Mouse (Mus musculus): ENCODE measurements around the gene Orc1. TPM values are rescaled to one million over a fixed set of nuclear protein-coding genes. Genes with fewer than 3 reads are reported as not detected.

The Orc1 gene
- polyA plus RNA-seq, 1 experiment = 9.6 TPM

GRCm38 (mm10) chr4:108631616-108632015 is 52.4 kb downstream of the Orc1 start:
- no peak overlapping the region for H3K4me3 ChIP-seq (ENCODE audit: insufficient read depth, low read length)
- no peak for TF ChIP-seq POLR2A (IDR thresholded peaks at IDR 0.05; ENCODE audit: low read depth, low read length)
- no peak for TF ChIP-seq CTCF (IDR thresholded peaks at IDR 0.05; ENCODE audit: borderline replicate concordance, insufficient read depth, low read length)
- H3K4me1 ChIP-seq (ENCODE audit: control insufficient read depth, insufficient read depth, low read length) = no peaks in the 10 kb centered on the region
- no peak overlapping the region for H3K27ac ChIP-seq (ENCODE audit: insufficient read depth, low read length)

GRCm38 (mm10) chr4:108633703-108634102 is 54.5 kb downstream of the Orc1 start:
- no peak overlapping the region for H3K27ac ChIP-seq (ENCODE audit: insufficient read depth, low read length)
- TF ChIP-seq CTCF (IDR thresholded peaks at IDR 0.05; ENCODE audit: borderline replicate concordance, insufficient read depth, low read length) (no peak), POLR2A (IDR thresholded peaks at IDR 0.05; ENCODE audit: low read depth, low read length) (no peak)
- no peak overlapping the region for H3K4me3 ChIP-seq (ENCODE audit: insufficient read depth, low read length)
- no peaks in the 10 kb centered on the region for H3K4me1 ChIP-seq (ENCODE audit: control insufficient read depth, insufficient read depth, low read length)

- Histone ChIP-seq H3K4me1 (ENCODE audit: control insufficient read depth, insufficient read depth, low read length) (no peaks in the 10 kb centered on the region), H3K27ac (ENCODE audit: insufficient read depth, low read length) (no peak overlapping the region), H3K4me3 (ENCODE audit: insufficient read depth, low read length) (no peak overlapping the region)
- TF ChIP-seq POLR2A (IDR thresholded peaks at IDR 0.05; ENCODE audit: low read depth, low read length) = no peak
These were observed 55.5 kb downstream of the Orc1 start for GRCm38 (mm10) chr4:108634696-108635095.

GRCm38 (mm10) chr4:108635101-108635500 is 55.9 kb downstream of the Orc1 start:
- no peaks in the 10 kb centered on the region for H3K4me1 ChIP-seq (ENCODE audit: control insufficient read depth, insufficient read depth, low read length)
- TF ChIP-seq CTCF (IDR thresholded peaks at IDR 0.05; ENCODE audit: borderline replicate concordance, insufficient read depth, low read length) = no peak
- TF ChIP-seq POLR2A (IDR thresholded peaks at IDR 0.05; ENCODE audit: low read depth, low read length) = no peak

GRCm38 (mm10) chr4:108637721-108638120 is 58.5 kb downstream of the Orc1 start:
- no peak overlapping the region for H3K4me3 ChIP-seq (ENCODE audit: insufficient read depth, low read length)
- H3K27ac ChIP-seq (ENCODE audit: insufficient read depth, low read length) = no peak overlapping the region
- no peaks in the 10 kb centered on the region for H3K4me1 ChIP-seq (ENCODE audit: control insufficient read depth, insufficient read depth, low read length)
- TF ChIP-seq CTCF (IDR thresholded peaks at IDR 0.05; ENCODE audit: borderline replicate concordance, insufficient read depth, low read length) (no peak), POLR2A (IDR thresholded peaks at IDR 0.05; ENCODE audit: low read depth, low read length) (no peak)

More at GRCm38 (mm10) chr4:108635101-108635500, 55.9 kb downstream of the Orc1 start:
- H3K4me3 ChIP-seq (ENCODE audit: insufficient read depth, low read length) = no peak overlapping the region
- no peak overlapping the region for H3K27ac ChIP-seq (ENCODE audit: insufficient read depth, low read length)

GRCm38 (mm10) chr4:108638752-108639151 is 59.5 kb downstream of the Orc1 start:
- Histone ChIP-seq H3K27ac (ENCODE audit: insufficient read depth, low read length) (no peak overlapping the region), H3K4me3 (ENCODE audit: insufficient read depth, low read length) (no peak overlapping the region), H3K4me1 (ENCODE audit: control insufficient read depth, insufficient read depth, low read length) (no peaks in the 10 kb centered on the region)
- TF ChIP-seq POLR2A (IDR thresholded peaks at IDR 0.05; ENCODE audit: low read depth, low read length) = no peak
- TF ChIP-seq CTCF (IDR thresholded peaks at IDR 0.05; ENCODE audit: borderline replicate concordance, insufficient read depth, low read length) = no peak

- H3K4me1 ChIP-seq (ENCODE audit: control insufficient read depth, insufficient read depth, low read length) = no peaks in the 10 kb centered on the region
- no peak overlapping the region for H3K4me3 ChIP-seq (ENCODE audit: insufficient read depth, low read length)
- no peak for TF ChIP-seq POLR2A (IDR thresholded peaks at IDR 0.05; ENCODE audit: low read depth, low read length)
- TF ChIP-seq CTCF (IDR thresholded peaks at IDR 0.05; ENCODE audit: borderline replicate concordance, insufficient read depth, low read length) = no peak
- H3K27ac ChIP-seq (ENCODE audit: insufficient read depth, low read length) = no peak overlapping the region
These were observed 85.2 kb downstream of the Orc1 start for GRCm38 (mm10) chr4:108664407-108664806.

Other genes with a start within 250 kb of the Orc1 start
- gene Shisal2a, start 196.1 kb upstream of the Orc1 start, polyA plus RNA-seq (2011; ENCODE audit: insufficient read length, low read depth, missing spikeins) = not detected in 2 replicates
- 45.3 and 64.1 TPM in 2 replicates for gene Gpx7, start 172.5 kb upstream of the Orc1 start, polyA plus RNA-seq (2011; ENCODE audit: insufficient read length, low read depth, missing spikeins)
- 32.3 and 45.1 TPM in 2 replicates for gene Tut4, start 120.0 kb upstream of the Orc1 start, polyA plus RNA-seq (2011; ENCODE audit: insufficient read length, low read depth, missing spikeins)
- 51.5 and 62.1 TPM in 2 replicates for gene Prpf38a, start 87 bp upstream of the Orc1 start, polyA plus RNA-seq (2011; ENCODE audit: insufficient read length, low read depth, missing spikeins)
- 25.5 and 31.0 TPM in 2 replicates for gene Cc2d1b, start 40.5 kb downstream of the Orc1 start, polyA plus RNA-seq (2011; ENCODE audit: insufficient read length, low read depth, missing spikeins)
- gene 3110021N24Rik, start 140.2 kb downstream of the Orc1 start, polyA plus RNA-seq (2011; ENCODE audit: insufficient read length, low read depth, missing spikeins) = not detected in 2 replicates
- 15.8 and 20.4 TPM in 2 replicates for gene Zfyve9, start 201.4 kb downstream of the Orc1 start, polyA plus RNA-seq (2011; ENCODE audit: insufficient read length, low read depth, missing spikeins)